Mouse (Mus musculus) C2C12 (cell line): ENCODE data around the gene Cdk7.

ENCODE experiments used
- CEBPB ChIP-seq: IDR thresholded peaks from one replicate; pipeline ENCODE4 v1.6.1; 2011; ENCODE audit warnings: low read depth, mild to moderate bottlenecking, control low read depth, moderate library complexity
- CTCF ChIP-seq: IDR thresholded peaks from one replicate; pipeline ENCODE4 v1.5.1; 2011; ENCODE audit not compliant: control insufficient read depth, insufficient read depth, insufficient read length
- MAX ChIP-seq: IDR thresholded peaks from one replicate; pipeline ENCODE4 v1.6.1; 2011; ENCODE audit warnings: mild to moderate bottlenecking, control low read depth
- MYOD1 ChIP-seq: IDR thresholded peaks from one replicate; pipeline ENCODE4 v1.6.1; 2011; ENCODE audit warnings: low read depth; ENCODE audit not compliant: control insufficient read depth, insufficient read length
- USF1 ChIP-seq: IDR thresholded peaks from one replicate; pipeline ENCODE4 v1.6.1; 2011; ENCODE audit warnings: low read depth, mild to moderate bottlenecking, control low read depth, moderate library complexity

- TF ChIP-seq CEBPB: no peak
- TF ChIP-seq MYOD1: no peak
- no peak for TF ChIP-seq CTCF
- no peak for TF ChIP-seq USF1
- no peak for TF ChIP-seq MAX
Measured at GRCm38 (mm10) chr13:100730153-100730860, 432 bp downstream of the Cdk7 start.
